17 mouse cellular contexts compared by ENCODE assay signal in the genomic region with DNA sequence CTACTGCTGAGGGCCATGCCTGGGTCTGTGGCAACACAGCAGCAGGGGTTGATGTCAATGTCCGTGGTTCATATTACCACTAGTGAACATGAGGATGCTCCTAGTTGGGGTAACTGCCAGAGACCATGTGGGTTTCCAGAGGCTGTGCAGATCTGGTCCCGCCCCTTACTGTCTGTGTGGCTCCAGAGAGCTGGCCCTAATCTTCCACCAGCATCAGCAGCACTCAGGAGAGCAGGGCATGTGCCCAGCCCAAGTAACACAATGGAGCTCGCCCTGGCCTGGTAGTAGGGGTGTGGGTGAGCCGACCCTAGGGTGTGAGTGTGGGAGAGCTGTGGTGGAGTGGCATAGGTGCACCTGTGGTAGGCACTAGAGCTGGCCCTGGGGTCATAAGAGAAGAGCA. TPM values are rescaled to one million over a fixed set of nuclear protein-coding genes. Genes with fewer than 3 reads are reported as not detected.
DNase-seq lines count a peak whose midpoint lies in the region; ATAC-seq lines count a peak whose summit lies in the region.
"Had no signal": no experiment of that assay in that cellular context is flagged by ENCODE, and none has a peak within 500 bp of the region (broad histone marks: within the 10 kb centered on the region; RNA-seq: fewer than 3 reads in every experiment).

No protein-coding gene starts in this region.

- H3K4me1 ChIP-seq in heart, embryonic 11.5 days (ENCODE audit: control insufficient read depth, insufficient read depth, low read length) = no peaks in the 10 kb centered on the region; the same call in 1 of the 2 replicates
- no peaks in the 10 kb centered on the region for H3K4me1 ChIP-seq in midbrain, embryonic 10.5 days
- H3K4me1 ChIP-seq in midbrain, embryonic 16.5 days (ENCODE audit: control insufficient read depth, insufficient read depth, low read length) = no peaks in the 10 kb centered on the region
- H3K4me1 ChIP-seq in limb, embryonic 10.5 days = no peaks in the 10 kb centered on the region
- H3K4me1 ChIP-seq in stomach, embryonic 15.5 days = no peaks in the 10 kb centered on the region
- H3K4me1 ChIP-seq: limb, embryonic 13.5 days had no signal

- intact Hi-C loops in left cerebral cortex, postnatal 10 days (cut with DNase I) = no loop called here

- no peaks in the 10 kb centered on the region for H3K27me3 ChIP-seq in heart, embryonic 11.5 days (ENCODE audit: control insufficient read depth, insufficient read depth, low read length)
- H3K27me3 ChIP-seq in midbrain, embryonic 10.5 days (ENCODE audit: low read depth, poor library complexity, severe bottlenecking) = no peaks in the 10 kb centered on the region
- H3K27me3 ChIP-seq in midbrain, embryonic 16.5 days (ENCODE audit: control insufficient read depth, insufficient read depth, low read depth, low read length) = no peaks in the 10 kb centered on the region
- no peaks in the 10 kb centered on the region for H3K27me3 ChIP-seq in limb, embryonic 10.5 days (ENCODE audit: low read depth, poor library complexity, severe bottlenecking)
- H3K27me3 ChIP-seq in stomach, embryonic 15.5 days (replicated peaks) = no peaks in the 10 kb centered on the region
- H3K27me3 ChIP-seq: limb, embryonic 13.5 days had no signal

- DNase-seq in heart, adult 8-10 months (ENCODE audit: low spot score) = no peak
- no peak for DNase-seq in midbrain, embryonic 10.5 days (ENCODE audit: low spot score)
- DNase-seq in limb, embryonic 10.5 days (ENCODE audit: low spot score) = no peak
- no peak for DNase-seq in cerebellum, postnatal 14 days
- no peak for DNase-seq in left cerebral cortex, postnatal 10 days (ENCODE audit: extremely low spot score in 1 of 2, low spot score in 2 of 2)
- DNase-seq: B cell, adult 2 months; kidney, adult 8-10 months; retina, postnatal 1 day; spleen, adult 18-20 months; thymus, postnatal 25 days had no signal

- WGBS in heart, embryonic 11.5 days (ENCODE audit: insufficient replicate concordance) = 68% methylated on average over 4 of the region's 4 CpGs
- 87% methylated on average over 4 of the region's 4 CpGs for WGBS in midbrain, embryonic 10.5 days
- 82% methylated on average over 4 of the region's 4 CpGs for WGBS in midbrain, embryonic 16.5 days
- 80% methylated on average over 4 of the region's 4 CpGs for WGBS in limb, embryonic 10.5 days
- 58% methylated on average over 4 of the region's 4 CpGs for WGBS in stomach, embryonic 15.5 days

- no peak overlapping the region for H3K4me2 ChIP-seq in heart, embryonic 11.5 days
- H3K4me2 ChIP-seq in midbrain, embryonic 16.5 days (ENCODE audit: low read length) = no peak overlapping the region
- H3K4me2 ChIP-seq in stomach, embryonic 15.5 days = no peak overlapping the region
- H3K4me2 ChIP-seq: hindbrain, embryonic 14.5 days; limb, embryonic 13.5 days had no signal

- ATAC-seq in heart, embryonic 11.5 days (replicated peaks; ENCODE audit: insufficient number of reproducible peaks, low FRiP score, low TSS enrichment) = peak; percentile 72
- ATAC-seq in midbrain, embryonic 16.5 days = no peak
- peak; percentile 33; the same call in 1 of the 2 replicates for ATAC-seq in stomach, embryonic 15.5 days (ENCODE audit: insufficient read depth, low FRiP score, low read depth)
- ATAC-seq: forebrain, embryonic 14.5 days had no signal

- H3K4me3 ChIP-seq in heart, embryonic 11.5 days (ENCODE audit: low read depth, low read length) = no peak overlapping the region
- no peak overlapping the region for H3K4me3 ChIP-seq in midbrain, embryonic 10.5 days
- no peak overlapping the region for H3K4me3 ChIP-seq in midbrain, embryonic 16.5 days (ENCODE audit: low read depth, low read length)
- no peak overlapping the region for H3K4me3 ChIP-seq in limb, embryonic 10.5 days
- H3K4me3 ChIP-seq in stomach, embryonic 15.5 days (replicated peaks) = no peak overlapping the region
- H3K4me3 ChIP-seq: limb, embryonic 13.5 days had no signal

- H3K36me3 ChIP-seq in heart, embryonic 11.5 days (ENCODE audit: control insufficient read depth, insufficient read depth, low read length) = no peaks in the 10 kb centered on the region
- H3K36me3 ChIP-seq in midbrain, embryonic 10.5 days = no peaks in the 10 kb centered on the region
- no peaks in the 10 kb centered on the region for H3K36me3 ChIP-seq in midbrain, embryonic 16.5 days (ENCODE audit: control insufficient read depth, insufficient read depth, low read length)
- no peaks in the 10 kb centered on the region for H3K36me3 ChIP-seq in limb, embryonic 10.5 days
- H3K36me3 ChIP-seq in stomach, embryonic 15.5 days = no peaks in the 10 kb centered on the region
- H3K36me3 ChIP-seq: G1E; limb, embryonic 13.5 days had no signal

- no peaks in the 10 kb centered on the region for H3K9me3 ChIP-seq in heart, embryonic 11.5 days (replicated peaks; ENCODE audit: control insufficient read depth, low read length)
- no peaks in the 10 kb centered on the region for H3K9me3 ChIP-seq in midbrain, embryonic 10.5 days (replicated peaks)
- H3K9me3 ChIP-seq in midbrain, embryonic 16.5 days (replicated peaks; ENCODE audit: control insufficient read depth, low read length, poor library complexity, severe bottlenecking) = no peaks in the 10 kb centered on the region
- H3K9me3 ChIP-seq in limb, embryonic 10.5 days (replicated peaks) = no peaks in the 10 kb centered on the region
- H3K9me3 ChIP-seq in stomach, embryonic 15.5 days = no peaks in the 10 kb centered on the region
- H3K9me3 ChIP-seq: G1E; limb, embryonic 13.5 days had no signal

- H3K9ac ChIP-seq in heart, embryonic 11.5 days (ENCODE audit: low read depth, low read length) = no peak overlapping the region
- H3K9ac ChIP-seq in midbrain, embryonic 16.5 days (ENCODE audit: low read depth, low read length) = no peak overlapping the region
- no peak overlapping the region for H3K9ac ChIP-seq in stomach, embryonic 15.5 days
- H3K9ac ChIP-seq: hindbrain, embryonic 14.5 days; limb, embryonic 13.5 days had no signal

- 0 out of 2 replicates have a peak overlapping the region, but pooled peaks have one; percentile 35 for H3K27ac ChIP-seq in heart, embryonic 11.5 days (ENCODE audit: low read depth, low read length)
- peak overlapping the region; percentile 29 for H3K27ac ChIP-seq in midbrain, embryonic 10.5 days (replicated peaks)
- no peak overlapping the region for H3K27ac ChIP-seq in midbrain, embryonic 16.5 days (ENCODE audit: low read length)
- H3K27ac ChIP-seq in limb, embryonic 10.5 days = peak overlapping the region; percentile 10; the same call in 1 of the 2 replicates
- no peak overlapping the region for H3K27ac ChIP-seq in stomach, embryonic 15.5 days
- H3K27ac ChIP-seq: hindbrain, embryonic 14.5 days; limb, embryonic 13.5 days had no signal

RNA-seq across cellular contexts. Expression of gene Galnt15, which starts 59.3 kb away (rescaled TPM):
- polyA plus RNA-seq in heart, embryonic 11.5 days (2014; fragmentation: Nextera tagmentation; extraction: Ambion mirVana) = 0.15 and 0.19 TPM in 2 replicates
- 10 to 100 TPM; 13.9 to 22.2 (median 18.3) TPM for total RNA-seq in heart, adult 8-10 months (2022)
- polyA plus RNA-seq in midbrain, embryonic 10.5 days (2016; fragmentation: Nextera tagmentation; extraction: Ambion mirVana) = 0.10 and 0.11 TPM in 2 replicates
- polyA plus RNA-seq in midbrain, embryonic 16.5 days (2015; fragmentation: Nextera tagmentation; extraction: Ambion mirVana) = 0.45 and 0.52 TPM in 2 replicates
- 0.03 and 0.04 TPM in 2 replicates for polyA plus RNA-seq in limb, embryonic 10.5 days (2016; fragmentation: Nextera tagmentation; extraction: Ambion mirVana)
- 0.05 and 0.10 TPM in 2 replicates for polyA plus RNA-seq in stomach, embryonic 15.5 days (2015; fragmentation: Nextera tagmentation; extraction: Ambion mirVana)
- 1 to 10 TPM in 1 of 2 experiments, under 1 TPM in 1; 0.75 to 1.6 TPM for total RNA-seq in left cerebral cortex, postnatal 10 days (2021)
- polyA plus RNA-seq: G1E had no signal

Comparison
In these comparisons a context has a peak if more than half of its experiments do, and no peak if none do; other contexts are left out.
1. H3K27ac ChIP-seq: peak in heart, embryonic 11.5 days (single experiment), midbrain, embryonic 10.5 days (single experiment) and limb, embryonic 10.5 days (single experiment); none in midbrain, embryonic 16.5 days (single experiment) and stomach, embryonic 15.5 days (single experiment).